Mouse (Mus musculus) embryonic facial prominence, embryonic 15.5 days (tissue): ENCODE data around the gene Nrip2. TPM values are rescaled to one million over a fixed set of nuclear protein-coding genes. Genes with fewer than 3 reads are reported as not detected.

Experiments
- ATAC-seq: fragments of 200-750 bp; cut with Nextera tagmentation; 2 replicates; pipeline ENCODE4 v1.8.0; 2017; ENCODE audit warnings: low read depth, moderate TSS enrichment; ENCODE audit not compliant: insufficient number of reproducible peaks, low FRiP score, low TSS enrichment
- H3K27ac ChIP-seq: fragments of 300-500 bp; sonication (generic); replicated peaks from 2 replicates; pipeline ENCODE4 v1.5.1; 2015; ENCODE audit warnings: mild to moderate bottlenecking, inconsistent platforms
- H3K27me3 ChIP-seq: fragments of 300-500 bp; sonication (generic); 2 replicates; pipeline ENCODE4 v1.6.1; 2015; ENCODE audit warnings: inconsistent platforms
- H3K36me3 ChIP-seq: fragments of 300-500 bp; sonication (generic); 2 replicates; pipeline ENCODE4 v1.6.1; 2015; ENCODE audit warnings: mild to moderate bottlenecking, inconsistent platforms
- H3K4me1 ChIP-seq: fragments of 300-500 bp; sonication (generic); 2 replicates; pipeline ENCODE4 v1.6.1; 2015; ENCODE audit warnings: inconsistent platforms
- H3K4me2 ChIP-seq: fragments of 300-500 bp; sonication (generic); replicated peaks from 2 replicates; pipeline ENCODE4 v1.6.1; 2015; ENCODE audit warnings: mild to moderate bottlenecking, inconsistent platforms
- H3K4me3 ChIP-seq: fragments of 300-500 bp; sonication (generic); replicated peaks from 2 replicates; pipeline ENCODE4 v1.5.1; 2015; ENCODE audit warnings: mild to moderate bottlenecking, inconsistent platforms
- H3K9ac ChIP-seq: fragments of 300-500 bp; sonication (generic); 2 replicates; pipeline ENCODE4 v1.6.1; 2015; ENCODE audit warnings: inconsistent platforms
- H3K9me3 ChIP-seq: fragments of 300-500 bp; sonication (generic); replicated peaks from 2 replicates; pipeline ENCODE4 v1.6.1; 2016; ENCODE audit warnings: inconsistent platforms
- WGBS: fragments of 180-500 bp; shearing (Covaris S2); methylation state at CpG from one replicate; pipeline ENCODE4 v1.1.7; 2015; 5-methylcytosine and 5-hydroxymethylcytosine counted together
- polyA plus RNA-seq: library from polyadenylated mRNA; unstranded; fragments of >200 nt; fragmentation: Nextera tagmentation; extraction: Ambion mirVana; gene quantifications from 2 replicates; pipeline ENCODE4 v1.2.1, GENCODE M21; 2015

The Nrip2 gene
- polyA plus RNA-seq, 1 experiment from 2014 or later, result 5.5 TPM

- no peak for ATAC-seq
- H3K4me3 ChIP-seq, result no peak overlapping the region
- no peak overlapping the region for H3K4me2 ChIP-seq
- no peaks in the 10 kb centered on the region for H3K27me3 ChIP-seq
- H3K27ac ChIP-seq, result no peak overlapping the region
- H3K9ac ChIP-seq, result no peak overlapping the region
- 80% methylated on average over 7 of the region's 7 CpGs for WGBS
- no peaks in the 10 kb centered on the region for H3K9me3 ChIP-seq
- H3K36me3 ChIP-seq, result no peaks in the 10 kb centered on the region
- H3K4me1 ChIP-seq, result peaks cover 9% of the 10 kb centered on the region; the same call in 1 of the 2 replicates
These were observed 1.4 kb upstream of the Nrip2 start for GRCm38 (mm10) chr6:128397574-128398261.

GRCm38 (mm10) chr6:128399421-128400185 is 507 bp downstream of the Nrip2 start:
- peak overlapping the region; percentile 41 for H3K4me2 ChIP-seq
- peaks cover 9% of the 10 kb centered on the region; the same call in 1 of the 2 replicates for H3K4me1 ChIP-seq
- H3K4me3 ChIP-seq, result peak overlapping the region; percentile 30
- no peak overlapping the region for H3K9ac ChIP-seq
- H3K27ac ChIP-seq, result no peak overlapping the region
- H3K36me3 ChIP-seq, result no peaks in the 10 kb centered on the region
- H3K9me3 ChIP-seq, result no peaks in the 10 kb centered on the region
- ATAC-seq, result peak; percentile 70
- 21% methylated on average over 16 of the region's 21 CpGs for WGBS
- no peaks in the 10 kb centered on the region for H3K27me3 ChIP-seq

- H3K27me3 ChIP-seq, result no peaks in the 10 kb centered on the region
- no peaks in the 10 kb centered on the region for H3K9me3 ChIP-seq
- no peak overlapping the region for H3K4me3 ChIP-seq
- WGBS, result 43% methylated on average over 5 of the region's 5 CpGs
- H3K9ac ChIP-seq, result no peak overlapping the region
- peaks cover 6% of the 10 kb centered on the region; the same call in 1 of the 2 replicates for H3K4me1 ChIP-seq
- peaks cover 35% of the 10 kb centered on the region for H3K36me3 ChIP-seq
- no peak for ATAC-seq
- no peak overlapping the region for H3K4me2 ChIP-seq
- H3K27ac ChIP-seq, result no peak overlapping the region
These were observed 5.6 kb downstream of the Nrip2 start for GRCm38 (mm10) chr6:128404708-128405107.

GRCm38 (mm10) chr6:128408544-128409125 is 9.5 kb downstream of the Nrip2 start:
- H3K27ac ChIP-seq, result no peak overlapping the region
- no peaks in the 10 kb centered on the region for H3K27me3 ChIP-seq
- 85% methylated on average over 7 of the region's 7 CpGs for WGBS
- H3K36me3 ChIP-seq, result peaks cover 70% of the 10 kb centered on the region
- H3K9me3 ChIP-seq, result no peaks in the 10 kb centered on the region
- no peak for ATAC-seq
- H3K9ac ChIP-seq, result no peak overlapping the region
- no peak overlapping the region for H3K4me2 ChIP-seq
- H3K4me1 ChIP-seq, result no peaks in the 10 kb centered on the region
- no peak overlapping the region for H3K4me3 ChIP-seq

GRCm38 (mm10) chr6:128410305-128410704 is 11.2 kb downstream of the Nrip2 start:
- H3K4me2 ChIP-seq, result no peak overlapping the region
- no peaks in the 10 kb centered on the region for H3K27me3 ChIP-seq
- no peak overlapping the region for H3K9ac ChIP-seq
- 93% methylated on average over 13 of the region's 13 CpGs for WGBS
- H3K9me3 ChIP-seq, result no peaks in the 10 kb centered on the region
- H3K4me1 ChIP-seq, result no peaks in the 10 kb centered on the region
- no peak overlapping the region for H3K27ac ChIP-seq
- no peak overlapping the region for H3K4me3 ChIP-seq
- H3K36me3 ChIP-seq, result peaks cover 75% of the 10 kb centered on the region
- no peak for ATAC-seq

- ATAC-seq, result no peak
- no peaks in the 10 kb centered on the region for H3K9me3 ChIP-seq
- H3K9ac ChIP-seq, result no peak overlapping the region
- H3K27ac ChIP-seq, result no peak overlapping the region
- H3K4me2 ChIP-seq, result no peak overlapping the region
- 13% methylated on average over 3 of the region's 3 CpGs for WGBS
- H3K27me3 ChIP-seq, result no peaks in the 10 kb centered on the region
- peaks cover 75% of the 10 kb centered on the region for H3K36me3 ChIP-seq
- no peak overlapping the region for H3K4me3 ChIP-seq
- H3K4me1 ChIP-seq, result no peaks in the 10 kb centered on the region
These were observed 12.0 kb downstream of the Nrip2 start for GRCm38 (mm10) chr6:128411115-128411514.

- no peak overlapping the region for H3K9ac ChIP-seq
- no peak overlapping the region for H3K27ac ChIP-seq
- no peaks in the 10 kb centered on the region for H3K4me1 ChIP-seq
- H3K4me2 ChIP-seq, result no peak overlapping the region
- H3K9me3 ChIP-seq, result no peaks in the 10 kb centered on the region
- H3K4me3 ChIP-seq, result no peak overlapping the region
- 84% methylated on average over 5 of the region's 5 CpGs for WGBS
- ATAC-seq, result no peak
- H3K27me3 ChIP-seq, result no peaks in the 10 kb centered on the region
- peaks cover 35% of the 10 kb centered on the region for H3K36me3 ChIP-seq
These were observed 17.1 kb downstream of the Nrip2 start for GRCm38 (mm10) chr6:128416169-128416568.

- Histone ChIP-seq H3K4me1 (no peaks in the 10 kb centered on the region), H3K9me3 (no peaks in the 10 kb centered on the region), H3K36me3 (peaks cover 16% of the 10 kb centered on the region), H3K27me3 (no peaks in the 10 kb centered on the region), H3K4me3 (no peak overlapping the region), H3K4me2 (no peak overlapping the region), H3K27ac (no peak overlapping the region), H3K9ac (no peak overlapping the region)
- 90% methylated on average over 1 of the region's 1 CpGs for WGBS
- ATAC-seq, result no peak
These were observed 19.0 kb downstream of the Nrip2 start for GRCm38 (mm10) chr6:128418076-128418475.

- no peaks in the 10 kb centered on the region for H3K27me3 ChIP-seq
- 95% methylated on average over 2 of the region's 2 CpGs for WGBS
- no peak overlapping the region for H3K4me2 ChIP-seq
- no peak overlapping the region for H3K27ac ChIP-seq
- ATAC-seq, result no peak
- H3K36me3 ChIP-seq, result peaks cover 7% of the 10 kb centered on the region; the same call in 1 of the 2 replicates
- H3K9me3 ChIP-seq, result no peaks in the 10 kb centered on the region
- peaks cover 6% of the 10 kb centered on the region for H3K4me1 ChIP-seq
- H3K4me3 ChIP-seq, result no peak overlapping the region
- H3K9ac ChIP-seq, result no peak overlapping the region
These were observed 21.9 kb downstream of the Nrip2 start for GRCm38 (mm10) chr6:128421036-128421435.

- H3K9ac ChIP-seq, result no peak overlapping the region
- H3K4me1 ChIP-seq, result peaks cover 6% of the 10 kb centered on the region
- no peak overlapping the region for H3K27ac ChIP-seq
- WGBS, result 85% methylated on average over 3 of the region's 3 CpGs
- ATAC-seq, result no peak
- no peaks in the 10 kb centered on the region for H3K27me3 ChIP-seq
- H3K9me3 ChIP-seq, result no peaks in the 10 kb centered on the region
- no peak overlapping the region for H3K4me2 ChIP-seq
- H3K36me3 ChIP-seq, result peaks cover 7% of the 10 kb centered on the region; the same call in 1 of the 2 replicates
- H3K4me3 ChIP-seq, result no peak overlapping the region
These were observed 22.4 kb downstream of the Nrip2 start for GRCm38 (mm10) chr6:128421480-128421879.

- H3K4me1 ChIP-seq, result peaks cover 6% of the 10 kb centered on the region
- H3K4me3 ChIP-seq, result peak overlapping the region; percentile 70
- WGBS, result 39% methylated on average over 15 of the region's 16 CpGs
- no peak for ATAC-seq
- H3K9me3 ChIP-seq, result no peaks in the 10 kb centered on the region
- peaks cover 16% of the 10 kb centered on the region for H3K36me3 ChIP-seq
- peak overlapping the region; percentile 69; the same call in 1 of the 2 replicates for H3K9ac ChIP-seq
- H3K27me3 ChIP-seq, result no peaks in the 10 kb centered on the region
- peak overlapping the region; percentile 98 for H3K27ac ChIP-seq
- H3K4me2 ChIP-seq, result peak overlapping the region; percentile 55
These were observed 24.6 kb downstream of the Nrip2 start for GRCm38 (mm10) chr6:128423496-128424268.
